Mouse (Mus musculus): ENCODE measurements around the gene Oaz1. TPM values are rescaled to one million over a fixed set of nuclear protein-coding genes. Genes with fewer than 3 reads are reported as not detected.
"Not testable (repeated sequence)": the region's sequence is repeated elsewhere in the genome, so short reads cannot be mapped to it uniquely, and the experiment has no call there.

Oaz1 gene
- total RNA-seq, 2 experiments from 2014 or later: 414 to 433 TPM

- intact Hi-C loops (cut with DNase I): loop anchor here (5.0 kb wide), 1 partner anchor 181 kb away; no protein-coding TSS in a partner anchor
- not testable (repeated sequence) for DNase-seq (ENCODE audit: extremely low spot score in 1 of 2, low spot score in 2 of 2)
Measured at GRCm38 (mm10) chr10:80816303-80816702, 10.2 kb upstream of the Oaz1 start.

- intact Hi-C loops (cut with DNase I): loop anchor here (5.0 kb wide), 1 partner anchor 180 kb away; no protein-coding TSS in a partner anchor
Measured at GRCm38 (mm10) chr10:80817164-80817563, 9.3 kb upstream of the Oaz1 start.

GRCm38 (mm10) chr10:80817955-80818354 lies 8.5 kb upstream of the Oaz1 start:
- intact Hi-C loops (cut with DNase I): loop anchor here (5.0 kb wide), 1 partner anchor 179 kb away; no protein-coding TSS in a partner anchor

More at GRCm38 (mm10) chr10:80817164-80817563, 9.3 kb upstream of the Oaz1 start:
- DNase-seq (ENCODE audit: extremely low spot score in 1 of 2, low spot score in 2 of 2): no peak

GRCm38 (mm10) chr10:80818599-80819281 lies 7.7 kb upstream of the Oaz1 start:
- intact Hi-C loops (cut with DNase I): loop anchor here (5.0 kb wide), 1 partner anchor 179 kb away; no protein-coding TSS in a partner anchor
- DNase-seq (ENCODE audit: extremely low spot score in 1 of 2, low spot score in 2 of 2): no peak

More at GRCm38 (mm10) chr10:80817955-80818354, 8.5 kb upstream of the Oaz1 start:
- not testable (repeated sequence) for DNase-seq (ENCODE audit: extremely low spot score in 1 of 2, low spot score in 2 of 2)

GRCm38 (mm10) chr10:80819406-80819805 lies 7.0 kb upstream of the Oaz1 start:
- no peak for DNase-seq (ENCODE audit: extremely low spot score in 1 of 2, low spot score in 2 of 2)
- intact Hi-C loops (cut with DNase I): loop anchor here (5.0 kb wide), 1 partner anchor 178 kb away; no protein-coding TSS in a partner anchor

GRCm38 (mm10) chr10:80821991-80822390 lies 4.5 kb upstream of the Oaz1 start:
- intact Hi-C loops (cut with DNase I): loop anchor here (2.0 kb wide), 1 partner anchor 59 kb away; no protein-coding TSS in a partner anchor
- no peak for DNase-seq (ENCODE audit: extremely low spot score in 1 of 2, low spot score in 2 of 2)

- intact Hi-C loops (cut with DNase I): loop anchor here (2.0 kb wide), 1 partner anchor 58 kb away; no protein-coding TSS in a partner anchor
- no peak for DNase-seq (ENCODE audit: extremely low spot score in 1 of 2, low spot score in 2 of 2)
Measured at GRCm38 (mm10) chr10:80822528-80822927, 3.9 kb upstream of the Oaz1 start.

GRCm38 (mm10) chr10:80823316-80823715 lies 3.1 kb upstream of the Oaz1 start:
- intact Hi-C loops (cut with DNase I): loop anchor here (2.0 kb wide), 1 partner anchor 57 kb away; no protein-coding TSS in a partner anchor
- DNase-seq (ENCODE audit: extremely low spot score in 1 of 2, low spot score in 2 of 2): no peak

- intact Hi-C loops (cut with DNase I): loop anchor here (2.0 kb wide), 1 partner anchor 57 kb away; no protein-coding TSS in a partner anchor
- no peak for DNase-seq (ENCODE audit: extremely low spot score in 1 of 2, low spot score in 2 of 2)
Measured at GRCm38 (mm10) chr10:80823847-80824643, 2.4 kb upstream of the Oaz1 start.

GRCm38 (mm10) chr10:80824827-80825226 lies 1.6 kb upstream of the Oaz1 start:
- no peak for DNase-seq (ENCODE audit: extremely low spot score in 1 of 2, low spot score in 2 of 2)
- intact Hi-C loops (cut with DNase I): no loop called here

GRCm38 (mm10) chr10:80827063-80827869 lies 810 bp downstream of the Oaz1 start:
- intact Hi-C loops (cut with DNase I): no loop called here
- no peak for DNase-seq (ENCODE audit: extremely low spot score in 1 of 2, low spot score in 2 of 2)

GRCm38 (mm10) chr10:80827870-80828420 lies 1.5 kb downstream of the Oaz1 start:
- no peak for DNase-seq (ENCODE audit: extremely low spot score in 1 of 2, low spot score in 2 of 2)
- intact Hi-C loops (cut with DNase I): no loop called here

- DNase-seq (ENCODE audit: extremely low spot score in 1 of 2, low spot score in 2 of 2); intact Hi-C loops (cut with DNase I): not testable (repeated sequence)
Measured at GRCm38 (mm10) chr10:80828587-80828986, 2.1 kb downstream of the Oaz1 start.

GRCm38 (mm10) chr10:80829359-80830278 lies 3.2 kb downstream of the Oaz1 start:
- DNase-seq (ENCODE audit: extremely low spot score in 1 of 2, low spot score in 2 of 2): no peak
- intact Hi-C loops (cut with DNase I): no loop called here

GRCm38 (mm10) chr10:80831136-80831535 lies 4.7 kb downstream of the Oaz1 start:
- peak in 1 of 2 experiments; percentile 82 for DNase-seq (ENCODE audit: extremely low spot score in 1 of 2, low spot score in 2 of 2)
- intact Hi-C loops (cut with DNase I): no loop called here

GRCm38 (mm10) chr10:80832818-80833217 lies 6.4 kb downstream of the Oaz1 start:
- DNase-seq (ENCODE audit: extremely low spot score in 1 of 2, low spot score in 2 of 2): no peak

GRCm38 (mm10) chr10:80835617-80836016 lies 9.2 kb downstream of the Oaz1 start:
- DNase-seq (ENCODE audit: extremely low spot score in 1 of 2, low spot score in 2 of 2): no peak
- intact Hi-C loops (cut with DNase I): no loop called here

More at GRCm38 (mm10) chr10:80832818-80833217, 6.4 kb downstream of the Oaz1 start:
- intact Hi-C loops (cut with DNase I): no loop called here
